Mouse (Mus musculus) layer of hippocampus, adult 9-11 months (tissue): ENCODE results near the gene Six5.
A peak's percentile ranks its signal among the peaks of the same experiment; 100 is the strongest.

ENCODE experiments used
- DNase-seq: peaks from one replicate; pipeline ENCODE4 v3.0.0; 2022

Six5 gene

DNA sequence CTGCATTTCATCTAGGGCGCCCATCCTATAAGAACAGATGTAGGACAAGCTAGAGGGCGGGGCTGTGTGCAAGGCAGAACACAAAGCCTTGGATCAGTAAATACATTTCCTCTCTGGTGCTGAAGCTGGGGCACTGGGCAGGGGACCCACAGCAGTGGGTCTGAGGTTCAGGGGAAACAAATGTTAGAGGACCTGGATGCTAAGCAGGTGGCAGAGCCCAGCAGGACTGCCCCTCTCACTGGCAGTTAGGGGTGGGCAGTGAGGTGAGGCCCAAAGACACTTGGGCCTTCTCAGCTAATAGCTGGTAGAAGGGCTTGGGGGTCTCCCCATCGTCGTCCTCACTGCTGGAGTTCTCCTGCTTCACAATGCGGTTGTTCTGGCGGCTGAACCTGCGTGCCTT is 4.4 kb downstream of the Six5 start:
- DNase-seq: no peak

DNA sequence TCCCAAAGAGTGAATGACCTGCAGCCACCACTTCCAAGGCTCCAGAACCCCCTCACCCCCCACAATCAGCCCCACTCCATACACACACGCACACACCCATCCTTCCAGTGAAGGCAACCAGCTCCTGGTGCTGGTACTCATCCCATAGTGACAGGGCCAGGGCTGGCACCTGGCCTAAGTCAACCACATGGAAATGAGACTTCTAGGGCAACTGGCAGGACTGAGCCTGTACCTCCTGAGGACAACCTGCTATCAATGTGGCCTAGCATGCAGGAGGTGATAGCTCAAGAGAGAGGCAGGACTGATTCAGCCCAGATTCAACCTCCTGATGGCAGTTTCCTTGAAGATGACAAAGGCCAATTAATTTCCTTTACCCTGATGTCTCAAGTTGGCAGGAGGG is 5.9 kb downstream of the Six5 start:
- DNase-seq: no peak

DNA sequence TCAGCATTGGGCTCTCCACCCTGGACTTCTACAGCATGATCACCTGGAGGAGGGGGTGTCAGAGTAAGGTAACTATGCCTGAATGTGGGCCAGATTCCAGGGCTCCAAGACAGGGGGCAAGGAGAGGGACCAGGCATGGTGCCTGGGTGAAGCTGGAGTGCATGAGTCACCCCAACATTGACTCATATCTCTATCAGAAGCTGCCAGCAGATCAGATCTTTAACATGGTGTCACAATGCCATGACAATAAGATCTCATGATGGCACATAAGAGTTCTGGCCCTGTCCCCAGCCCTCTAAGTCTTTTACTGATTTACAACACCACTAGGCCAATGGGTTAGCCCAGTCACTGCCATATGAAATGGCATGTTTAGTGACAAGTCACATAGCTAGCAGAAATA is 9.3 kb downstream of the Six5 start:
- DNase-seq: no peak

DNA sequence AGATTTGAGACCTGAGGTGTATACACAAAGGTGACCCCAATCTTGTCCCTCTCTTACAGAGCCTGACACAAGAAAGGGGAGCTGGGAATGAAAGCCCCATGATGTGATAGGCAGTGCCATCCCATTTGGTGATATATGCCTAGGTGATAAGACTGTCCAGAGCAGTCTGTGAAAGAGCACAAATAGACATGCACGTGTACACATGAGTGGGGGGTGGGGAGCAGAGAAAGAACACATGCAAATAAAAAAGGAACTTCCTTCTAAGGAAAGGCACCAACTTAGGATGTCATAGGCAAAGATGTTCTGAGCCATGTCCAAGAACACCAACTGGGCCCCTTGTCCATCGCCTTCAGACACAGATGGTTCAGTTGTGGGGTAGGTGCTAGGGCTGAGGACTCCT is 10.1 kb downstream of the Six5 start:
- DNase-seq: no peak

DNA sequence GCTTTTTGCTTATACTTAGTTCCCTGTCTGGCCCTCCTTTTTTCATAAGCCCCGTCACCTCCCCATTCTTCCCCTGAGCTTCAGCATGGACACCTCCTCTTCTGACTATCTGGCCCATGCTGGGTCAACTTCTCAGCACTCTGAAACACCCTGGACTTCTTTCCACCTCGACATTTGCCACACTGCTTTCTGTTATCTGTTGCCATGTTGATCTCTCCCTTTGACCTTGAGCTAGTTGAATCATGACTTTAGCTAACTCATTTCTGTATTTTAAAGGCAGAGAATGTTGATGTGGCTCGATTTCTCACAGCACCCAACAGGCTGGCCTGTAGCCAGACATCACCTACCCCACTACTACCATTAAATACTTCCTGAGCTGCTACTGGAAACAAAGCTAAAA is 13.0 kb downstream of the Six5 start:
- DNase-seq: no peak

DNA sequence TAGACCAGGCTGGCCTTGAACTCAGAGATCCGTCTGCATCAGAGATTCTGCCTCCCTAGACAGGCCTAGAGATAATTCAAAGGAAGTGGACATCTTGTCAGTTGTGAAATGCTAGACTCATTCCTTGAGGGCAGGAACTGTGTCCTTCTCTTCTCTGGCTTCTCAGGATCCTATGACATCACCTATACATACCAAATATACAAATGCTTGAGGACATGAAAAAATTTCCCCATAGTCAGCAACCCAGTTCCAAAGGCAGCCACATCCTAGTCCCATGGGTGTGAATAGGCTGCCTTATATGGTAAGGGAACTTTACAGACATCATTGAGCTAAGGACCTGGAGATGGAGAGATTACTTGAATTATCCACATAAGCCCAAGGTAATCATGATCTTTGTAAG is 15.2 kb downstream of the Six5 start:
- no peak for DNase-seq

DNA sequence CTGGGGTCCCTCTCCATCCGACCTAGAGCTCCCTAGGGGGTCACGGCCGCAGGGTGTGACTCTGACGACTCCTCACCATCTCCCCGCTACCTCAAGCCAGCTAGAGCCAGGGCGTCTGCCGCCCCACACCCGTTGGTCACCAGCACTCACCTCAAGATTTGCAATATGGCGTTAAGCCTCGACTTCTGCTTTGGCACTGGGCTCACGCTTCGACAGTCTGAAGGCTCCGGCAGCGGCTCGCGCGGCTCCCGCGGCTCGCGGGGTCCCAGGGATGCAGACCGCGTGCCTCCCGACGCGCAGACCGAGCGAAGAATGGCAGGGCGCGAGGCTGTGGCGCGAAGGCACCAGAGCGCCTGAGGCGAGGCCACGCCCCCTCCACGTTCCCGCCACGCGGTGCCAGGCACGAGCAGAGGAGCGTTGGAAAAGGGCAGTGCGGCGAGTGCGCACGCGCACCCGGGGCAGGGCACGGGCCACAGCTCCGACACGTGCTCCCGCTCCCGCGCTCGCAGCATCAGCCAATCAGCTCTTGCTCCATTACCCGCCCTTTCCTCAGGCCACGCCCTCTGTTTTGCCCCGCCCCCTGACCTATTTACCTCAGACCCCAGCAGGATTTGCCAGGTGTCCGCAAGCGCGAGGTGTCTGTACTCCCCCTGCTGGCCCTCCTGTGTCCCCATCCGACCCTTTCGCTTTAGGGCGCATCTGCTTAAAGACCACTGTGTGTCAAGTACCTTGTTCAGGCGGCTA is 23.8 kb downstream of the Six5 start, which contains the start of gene Gm4969:
Gene Gm4969 (minus strand): TSS at position 341 of the 744 bp plus-strand sequence.
- peak; percentile 58 for DNase-seq

DNA sequence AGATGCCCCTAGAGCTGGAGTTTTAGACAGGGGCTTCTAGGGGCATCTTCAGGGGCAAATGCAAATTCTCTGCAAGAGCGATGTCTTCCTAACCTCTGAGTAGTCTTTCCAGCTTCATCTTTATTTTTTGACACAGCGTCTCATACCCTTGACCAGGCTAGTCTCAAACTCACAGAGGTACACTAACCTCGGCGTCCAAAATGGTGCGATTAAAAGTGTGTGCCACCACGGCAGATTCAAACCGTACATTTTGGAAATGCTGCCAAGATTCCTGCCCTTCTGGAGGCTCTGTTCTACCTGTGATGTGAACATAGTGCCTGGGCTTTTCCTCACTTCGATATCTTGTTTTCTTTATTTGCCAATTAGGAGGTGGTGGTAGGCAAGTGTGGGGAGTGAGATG is 24.7 kb downstream of the Six5 start:
- DNase-seq: no peak

DNA sequence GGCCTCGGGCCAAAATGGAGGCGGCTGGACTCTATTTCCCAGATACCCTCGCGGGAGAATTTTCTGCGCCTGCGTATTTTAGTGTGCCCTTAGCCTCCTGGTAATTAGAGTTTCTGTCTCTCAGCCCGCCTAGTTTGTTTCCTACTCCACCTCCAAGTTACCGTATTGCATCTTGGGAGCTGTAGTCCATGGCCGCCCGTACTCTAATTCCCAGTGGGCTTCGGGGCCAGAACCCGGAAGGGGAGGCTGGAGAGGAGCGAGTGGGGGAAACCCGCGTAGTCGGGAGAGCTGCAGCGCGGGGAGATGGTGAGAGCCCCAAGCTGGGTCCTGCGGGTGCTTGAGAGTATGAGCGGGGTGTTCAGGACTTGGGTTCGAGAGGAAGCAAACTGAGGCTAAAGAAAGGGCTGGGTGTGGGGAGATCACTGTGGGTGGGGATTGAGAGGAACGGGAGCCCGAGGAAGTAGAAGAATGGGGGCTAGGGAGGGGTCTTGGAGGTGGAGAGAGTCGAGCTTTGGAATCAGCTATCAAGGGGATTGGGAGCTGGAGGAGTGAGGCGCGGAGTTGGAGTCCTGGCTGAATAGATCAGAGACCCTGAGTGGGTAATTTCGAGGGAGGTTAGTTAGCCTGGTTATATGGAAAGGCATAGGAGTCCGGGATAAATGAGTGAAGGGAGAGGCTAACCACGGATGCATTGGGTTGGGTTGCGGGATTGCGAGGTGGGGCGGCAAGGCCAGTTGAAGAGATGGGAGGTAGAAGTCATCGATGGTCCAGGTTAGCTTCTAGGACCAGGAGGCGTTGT is 25.4 kb downstream of the Six5 start, which contains the start of gene Fbxo46:
Gene Fbxo46 (plus strand): TSS at position 229 of the 799 bp plus-strand sequence.
- peak; percentile 97 for DNase-seq

DNA sequence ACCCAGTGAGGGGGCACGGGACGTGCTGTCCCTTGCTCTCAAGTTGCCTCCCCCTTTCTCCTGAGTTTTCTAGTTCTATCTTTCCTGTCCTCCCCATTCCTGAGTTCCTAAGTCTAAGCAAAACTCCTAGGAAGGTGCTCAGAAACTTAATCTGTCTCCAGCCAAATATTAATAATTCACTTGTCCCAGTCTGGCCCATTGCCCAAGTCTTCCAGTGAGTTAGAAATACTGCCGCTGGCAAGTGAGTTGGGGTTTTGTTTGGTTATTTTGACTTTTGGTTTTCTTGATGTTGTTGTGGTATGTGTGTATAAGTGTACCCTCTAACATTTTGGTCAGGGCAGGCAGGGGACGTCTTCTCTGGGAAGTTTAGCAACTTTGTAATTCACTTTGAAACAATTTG is 27.3 kb downstream of the Six5 start:
- DNase-seq: no peak

DNA sequence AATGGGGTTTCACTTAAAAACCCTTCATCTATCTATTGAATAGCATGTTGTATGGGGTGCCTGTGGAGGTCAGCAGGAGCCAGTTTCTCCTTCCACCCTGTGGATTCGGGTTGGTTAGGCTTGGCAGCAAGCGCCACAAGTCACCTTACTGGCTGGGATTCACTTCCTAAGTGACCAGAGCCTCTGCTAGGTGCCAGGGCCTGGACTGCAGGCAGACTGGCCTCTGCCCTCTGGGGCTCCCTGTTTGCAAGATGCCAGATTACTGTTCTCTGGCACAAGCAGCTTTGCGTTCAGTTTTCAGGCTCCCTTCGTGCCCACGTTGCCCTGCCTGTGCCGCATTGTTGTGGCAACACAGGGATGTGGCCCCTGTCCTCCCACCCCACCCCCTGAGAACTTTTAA is 30.3 kb downstream of the Six5 start:
- DNase-seq: no peak

DNA sequence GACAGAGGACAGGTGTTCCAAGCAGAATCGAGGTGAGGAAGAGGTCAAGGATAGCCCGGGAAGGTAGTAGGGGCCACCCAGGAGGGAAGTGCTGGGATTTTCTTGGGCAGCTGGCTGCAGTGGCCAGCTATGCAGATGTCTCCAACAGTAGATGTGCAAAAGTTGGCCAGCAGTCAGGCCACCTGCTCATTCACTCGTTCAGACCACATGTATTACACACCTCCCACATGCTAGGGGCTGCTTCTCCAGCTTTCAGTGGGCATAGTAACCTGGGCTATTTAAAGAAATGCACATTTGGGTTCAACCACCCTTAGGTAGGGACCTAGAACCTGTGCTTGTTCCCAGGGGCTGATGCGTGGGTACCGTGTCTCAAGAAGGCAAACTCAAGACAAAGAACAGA is 33.4 kb downstream of the Six5 start:
- DNase-seq: no peak

DNA sequence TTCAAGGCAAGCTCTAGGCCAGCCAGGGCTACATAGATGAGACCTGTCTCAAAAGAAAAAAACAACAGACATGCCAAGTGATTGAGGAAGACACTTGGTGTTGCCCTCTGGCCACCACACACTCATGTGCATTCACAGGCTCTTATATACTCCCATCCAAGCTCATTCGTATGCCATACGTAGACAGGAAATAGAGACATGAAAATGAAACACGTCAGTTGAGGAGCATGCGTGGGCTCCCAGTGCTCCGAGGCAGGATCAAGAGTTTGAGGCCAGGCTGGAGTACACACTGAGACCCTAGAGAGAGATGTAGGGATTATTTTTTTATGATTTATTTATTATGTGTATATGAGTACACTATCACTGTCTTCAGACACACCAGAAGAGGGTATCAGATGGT is 35.0 kb downstream of the Six5 start:
- no peak for DNase-seq

DNA sequence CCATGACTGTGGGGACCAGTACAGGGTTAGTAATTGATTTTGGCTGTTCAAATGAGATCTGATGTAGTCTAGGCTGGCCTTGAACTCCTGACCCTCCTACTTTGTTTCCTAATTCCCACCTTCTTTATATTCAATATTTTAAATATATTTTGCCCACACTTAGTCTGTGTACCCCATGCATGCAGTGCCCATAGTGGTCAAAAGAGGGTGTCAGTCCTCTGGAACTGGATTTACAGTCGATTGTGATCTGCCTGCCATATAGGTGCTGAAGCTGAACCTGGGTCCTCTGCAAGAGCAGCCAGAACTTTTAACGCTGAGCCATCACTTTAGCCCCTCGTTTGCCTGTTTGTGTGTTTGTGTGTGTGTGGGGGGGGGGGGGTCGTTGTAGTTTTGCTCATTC is 36.3 kb downstream of the Six5 start:
- no peak for DNase-seq

DNA sequence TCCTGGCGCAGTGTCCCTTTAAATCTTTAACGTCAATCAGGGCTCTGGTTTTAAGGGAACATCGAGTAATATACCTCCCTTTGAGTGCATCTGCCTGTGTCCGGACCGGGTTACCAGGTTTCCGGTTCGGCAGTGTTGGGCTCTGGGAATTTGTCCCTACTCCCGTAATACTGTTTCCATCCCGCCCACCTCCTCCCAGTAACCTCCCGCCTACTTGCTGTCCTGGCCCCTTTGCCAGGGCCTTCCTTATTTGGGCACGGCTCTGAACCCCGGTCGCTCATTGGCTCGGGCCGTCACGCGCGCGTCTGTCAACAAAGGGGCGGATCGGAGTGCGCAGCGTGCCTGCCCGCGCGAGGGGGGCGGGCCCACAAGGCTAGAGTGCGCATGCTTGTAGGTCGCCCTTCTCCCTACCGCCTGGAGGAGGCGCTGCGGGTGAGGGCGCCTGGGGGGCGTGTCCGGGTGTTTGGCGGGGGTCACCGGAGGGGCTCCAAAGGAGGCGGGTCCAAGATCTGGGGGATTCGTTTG is 37.0 kb downstream of the Six5 start:
- peak; percentile 99 for DNase-seq

DNA sequence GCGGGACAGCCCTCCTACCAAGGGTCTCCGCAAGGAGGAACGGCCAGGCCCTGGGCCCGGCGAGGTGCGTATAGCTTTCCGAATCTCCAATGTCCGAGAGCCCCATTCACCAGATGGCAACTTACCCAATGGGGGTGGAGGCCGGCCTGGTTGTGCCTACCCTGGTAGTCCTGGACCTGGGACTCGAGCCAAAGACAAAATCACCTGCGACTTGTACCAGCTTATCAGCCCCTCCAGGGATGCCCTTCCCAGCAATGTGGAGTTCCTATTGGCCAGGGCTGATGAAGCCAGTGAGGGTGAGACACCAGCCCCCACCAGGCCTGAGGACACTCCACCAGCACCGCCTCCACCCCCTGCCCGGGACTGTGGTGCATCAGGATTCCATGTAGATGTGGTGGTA is 41.8 kb downstream of the Six5 start:
- DNase-seq: no peak

DNA sequence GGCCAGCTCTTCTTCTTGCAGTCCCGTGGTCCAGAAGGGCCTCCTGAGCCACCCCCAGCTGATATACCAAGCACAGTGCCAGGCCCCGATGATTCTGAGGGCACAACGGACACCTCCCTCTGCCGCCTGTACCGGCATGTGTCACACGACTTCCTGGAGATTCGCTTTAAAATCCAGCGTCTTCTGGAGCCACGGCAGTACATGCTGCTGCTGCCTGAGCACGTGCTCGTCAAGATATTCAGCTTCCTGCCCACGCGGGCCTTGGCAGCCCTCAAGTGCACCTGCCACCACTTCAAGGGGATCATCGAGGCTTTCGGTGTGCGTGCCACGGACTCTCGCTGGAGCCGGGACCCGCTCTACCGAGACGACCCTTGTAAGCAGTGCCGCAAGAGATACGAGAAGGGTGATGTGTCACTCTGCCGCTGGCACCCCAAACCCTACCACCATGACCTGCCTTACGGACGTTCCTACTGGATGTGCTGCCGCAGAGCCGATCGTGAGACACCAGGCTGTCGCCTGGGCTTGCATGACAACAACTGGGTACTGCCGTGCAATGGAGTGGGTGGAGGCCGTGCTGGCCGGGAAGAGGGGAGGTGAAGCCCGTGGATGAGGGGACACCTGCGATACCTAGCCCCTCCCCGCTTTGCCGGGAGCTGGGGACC is 42.4 kb downstream of the Six5 start:
- DNase-seq: peak; percentile 49

DNA sequence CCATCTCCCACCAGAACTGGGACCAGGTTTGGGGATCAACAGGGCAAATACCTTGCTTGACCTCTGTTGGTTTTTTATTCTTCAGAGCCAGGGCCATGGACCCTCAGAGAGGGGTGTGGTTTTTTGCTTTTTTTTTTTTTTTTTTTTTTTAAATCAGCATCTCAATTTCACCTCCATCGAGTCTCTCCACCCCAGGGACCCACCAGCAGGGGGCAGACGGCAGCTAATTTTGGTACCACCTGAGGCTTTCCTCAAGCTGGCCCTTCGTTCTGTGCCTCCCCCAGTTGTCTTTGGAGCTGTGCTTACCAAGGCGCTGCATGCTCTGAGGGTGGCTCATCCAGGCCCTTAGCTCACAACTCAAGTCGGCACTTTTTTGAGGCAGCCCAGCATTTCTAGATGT is 43.0 kb downstream of the Six5 start:
- DNase-seq: no peak

DNA sequence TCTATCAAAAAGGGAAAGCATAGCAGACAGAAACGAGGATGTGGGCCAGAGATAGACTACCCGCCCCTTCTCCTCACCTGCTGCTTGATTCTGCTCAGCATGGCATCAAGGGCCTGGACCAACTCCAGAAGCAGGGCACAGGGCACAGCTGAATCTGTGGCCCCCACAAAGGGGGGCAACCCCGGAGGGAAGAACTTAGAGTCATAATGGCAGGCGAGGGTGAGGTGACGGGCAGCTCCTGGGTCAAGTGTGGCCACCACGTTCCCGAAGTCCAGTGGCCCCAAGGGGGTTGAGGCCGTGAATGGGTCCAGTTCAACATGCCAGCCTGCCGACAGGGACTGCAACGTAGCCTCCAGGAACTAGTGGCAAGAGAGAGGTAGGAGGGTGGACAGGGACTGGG is 52.4 kb downstream of the Six5 start:
- DNase-seq: no peak

DNA sequence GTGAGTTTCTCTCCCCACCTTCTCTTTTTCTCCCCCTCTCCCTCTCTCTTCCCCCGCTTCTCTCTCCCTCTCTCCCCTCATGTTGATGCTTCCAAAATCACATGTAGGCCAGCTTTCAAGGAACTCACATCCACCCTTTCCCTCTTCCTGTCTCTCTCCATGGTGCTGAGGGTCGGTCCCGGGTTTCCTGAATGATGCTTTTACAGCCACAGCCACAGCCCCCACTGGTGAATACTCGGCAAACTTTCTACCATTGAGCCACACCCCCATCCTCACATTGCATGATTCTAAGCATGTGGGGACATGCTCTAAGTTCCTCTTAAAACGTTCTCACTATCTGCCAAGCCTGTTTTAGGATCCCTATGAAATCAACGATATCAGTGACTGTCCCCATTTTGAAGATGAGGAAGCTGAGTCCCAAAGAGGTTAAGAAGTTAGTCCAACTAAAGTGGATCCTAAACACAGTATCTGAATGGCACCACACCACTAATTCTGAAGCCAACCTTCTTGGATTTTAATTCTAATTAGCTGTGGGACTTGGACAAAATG is 53.2 kb downstream of the Six5 start:
- DNase-seq: no peak
